Mouse (Mus musculus): Measurements from ENCODE around the gene Fmo2.

Gene Fmo2

DNA sequence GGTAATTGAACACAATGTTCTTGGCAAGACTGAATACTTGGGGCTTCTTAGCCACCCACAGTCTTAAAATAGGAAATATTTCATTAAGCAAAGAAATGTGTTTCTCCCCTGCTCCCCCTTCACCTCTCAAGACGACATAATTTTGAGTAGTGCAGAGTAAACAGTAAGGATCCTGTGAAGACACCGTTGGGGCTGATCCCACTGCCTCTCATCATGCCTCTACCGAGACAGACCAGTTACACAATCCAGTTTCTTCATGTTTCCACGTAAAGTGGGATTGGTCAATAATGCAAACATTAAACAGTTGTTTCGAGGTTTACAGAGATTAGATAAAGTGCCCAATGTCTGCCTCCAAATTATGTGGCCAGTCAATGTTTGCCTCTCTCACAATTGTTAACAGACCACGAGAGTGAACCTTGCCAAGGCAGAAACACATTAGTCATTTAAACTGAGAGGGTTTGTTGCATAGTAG is 6.5 kb downstream of the Fmo2 start:
- no peak for DNase-seq (ENCODE audit: low spot score)

DNA sequence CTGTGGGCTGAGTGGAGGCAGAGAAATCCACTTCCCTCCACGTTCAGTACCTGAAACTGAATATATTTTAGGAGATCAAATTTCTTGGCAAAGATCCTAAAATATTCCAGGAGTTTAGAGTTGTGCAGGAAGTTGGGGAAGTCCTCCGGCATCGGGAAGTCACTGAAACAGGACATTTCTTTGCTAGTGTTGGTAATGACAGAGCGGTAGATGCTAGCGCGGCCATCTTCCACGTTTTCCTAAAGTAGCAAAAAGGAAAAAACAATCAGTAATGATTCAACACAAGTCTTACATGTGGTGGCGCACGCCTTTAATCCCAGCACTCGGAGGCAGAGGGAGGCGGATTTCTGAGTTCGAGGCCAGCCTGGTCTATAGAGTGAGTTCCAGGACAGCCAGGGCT is 9.9 kb downstream of the Fmo2 start:
- no peak for DNase-seq (ENCODE audit: low spot score)

DNA sequence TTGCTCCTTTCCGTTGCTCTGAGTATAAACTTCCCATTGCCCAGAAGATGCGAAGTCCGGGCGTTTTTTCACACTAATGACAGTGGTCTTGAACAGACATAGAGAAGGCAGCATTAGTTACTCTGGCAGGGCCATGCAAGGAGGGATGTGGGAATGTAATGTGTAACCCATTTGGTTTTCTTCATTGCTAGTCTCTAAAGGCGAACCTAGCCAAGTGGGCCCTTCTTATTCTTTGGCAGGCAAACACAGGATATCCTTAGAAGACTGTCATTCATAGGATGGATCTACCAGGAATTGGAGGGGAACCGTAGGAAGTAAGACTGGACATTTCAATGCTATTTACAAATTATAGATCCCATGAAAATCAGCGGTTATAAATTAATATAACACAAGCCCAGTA is 10.9 kb downstream of the Fmo2 start:
- no peak for DNase-seq (ENCODE audit: low spot score)

DNA sequence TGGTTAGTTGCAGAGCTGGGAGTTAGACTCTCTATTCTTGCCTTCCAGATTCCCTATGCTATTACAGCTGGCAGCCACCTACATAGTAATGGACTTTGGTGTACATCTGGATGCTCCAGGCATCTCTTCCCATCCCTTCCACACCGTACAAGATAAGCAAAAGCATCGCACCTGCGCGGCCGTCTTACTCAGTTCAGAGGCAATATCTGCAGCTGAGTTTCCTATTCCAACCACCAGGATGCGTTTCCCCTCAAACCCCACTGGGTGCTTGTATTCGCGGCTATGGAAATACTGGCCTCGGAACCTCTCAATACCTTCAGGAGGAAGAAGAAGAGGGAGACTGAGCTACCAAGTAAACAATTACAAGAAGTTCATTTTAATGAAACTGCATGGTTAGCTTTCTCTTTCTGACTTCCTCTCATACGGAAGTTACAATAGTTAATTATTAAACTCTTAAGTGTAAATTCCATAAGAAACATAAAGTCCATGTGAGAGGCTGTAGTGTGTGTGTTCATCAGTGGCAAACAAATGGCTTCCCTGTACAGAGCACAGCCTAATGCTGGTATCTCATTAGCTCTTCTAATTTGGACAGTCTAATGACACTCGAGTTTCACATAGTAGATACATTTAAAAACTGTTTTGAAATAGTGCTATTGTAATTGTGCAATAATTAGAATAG is 12.2 kb downstream of the Fmo2 start:
- no peak for DNase-seq (ENCODE audit: low spot score)

DNA sequence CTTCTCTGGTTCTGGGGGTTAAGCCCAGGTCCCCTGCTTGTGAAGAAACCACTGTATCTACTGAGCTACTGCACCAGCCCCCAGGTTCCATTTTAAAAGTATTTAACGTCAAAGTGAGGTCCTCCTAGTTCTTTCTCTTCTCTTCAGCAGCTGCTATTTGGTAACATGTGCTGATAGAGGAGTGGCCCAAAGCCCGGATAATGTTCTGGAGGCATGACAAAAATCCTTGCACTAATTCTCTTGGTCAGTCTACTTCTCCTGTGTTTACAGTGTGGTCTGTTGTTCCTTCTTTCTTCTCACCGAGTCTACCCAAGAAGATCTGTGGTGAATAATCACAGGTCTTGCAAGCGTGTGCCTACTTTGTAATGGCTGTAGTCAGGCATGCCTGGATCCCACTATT is 15.8 kb downstream of the Fmo2 start:
- no peak for DNase-seq (ENCODE audit: low spot score)

DNA sequence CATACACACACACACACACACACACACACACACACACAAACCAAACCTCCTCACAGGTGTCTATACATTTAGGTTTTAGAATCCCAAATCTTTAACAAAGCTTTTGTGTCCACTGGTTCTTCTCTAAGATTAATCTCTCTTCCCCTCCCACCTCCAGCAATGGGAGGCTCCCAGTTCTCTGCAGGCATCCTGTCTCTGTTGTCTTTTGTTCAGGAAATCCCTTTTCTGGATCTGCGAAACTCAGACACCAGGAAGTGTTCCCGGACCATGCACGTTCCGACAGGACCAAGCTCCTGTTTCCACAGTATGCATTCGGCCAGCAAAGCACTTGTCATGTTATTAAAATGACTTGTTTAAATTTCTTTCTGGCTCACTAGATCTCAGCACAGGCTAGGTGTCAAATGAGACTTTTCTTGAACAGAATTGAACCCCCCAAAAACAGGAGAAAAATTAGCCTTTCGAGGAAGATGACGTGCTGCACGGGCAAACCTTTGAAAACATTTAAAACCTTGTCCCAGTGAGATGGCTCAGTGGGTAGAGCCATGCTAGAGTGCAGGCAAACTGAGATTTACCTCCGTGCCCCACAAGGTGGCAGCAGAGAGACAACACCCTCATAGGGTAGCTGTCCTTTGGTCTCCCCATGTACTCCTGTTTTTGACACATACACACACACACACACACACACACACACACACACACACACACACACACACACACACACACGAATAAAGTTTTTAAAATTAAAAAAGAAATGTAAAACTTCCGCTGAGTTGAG is 18.7 kb downstream of the Fmo2 start:
- peak; percentile 48 for DNase-seq (ENCODE audit: low spot score)

DNA sequence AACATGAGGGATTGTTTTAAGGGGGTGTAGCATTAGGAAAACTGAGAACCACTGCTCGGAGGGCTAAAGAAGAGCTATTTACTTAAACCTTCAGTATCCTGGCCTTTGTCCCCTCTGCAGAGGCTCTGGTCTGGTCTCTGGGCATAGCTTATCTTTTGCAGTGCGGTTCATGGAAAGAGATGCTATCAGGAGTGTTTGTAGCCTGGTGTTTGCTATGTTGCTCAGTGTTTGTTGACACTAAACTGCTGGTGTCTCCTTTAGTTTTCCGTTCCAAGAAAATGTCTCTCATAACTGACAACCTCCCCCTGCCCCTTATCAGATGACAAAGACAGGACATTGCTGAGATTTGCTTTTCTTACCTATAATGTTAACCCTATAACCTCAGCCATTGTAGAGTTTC is 23.4 kb downstream of the Fmo2 start:
- DNase-seq (ENCODE audit: low spot score): no peak

DNA sequence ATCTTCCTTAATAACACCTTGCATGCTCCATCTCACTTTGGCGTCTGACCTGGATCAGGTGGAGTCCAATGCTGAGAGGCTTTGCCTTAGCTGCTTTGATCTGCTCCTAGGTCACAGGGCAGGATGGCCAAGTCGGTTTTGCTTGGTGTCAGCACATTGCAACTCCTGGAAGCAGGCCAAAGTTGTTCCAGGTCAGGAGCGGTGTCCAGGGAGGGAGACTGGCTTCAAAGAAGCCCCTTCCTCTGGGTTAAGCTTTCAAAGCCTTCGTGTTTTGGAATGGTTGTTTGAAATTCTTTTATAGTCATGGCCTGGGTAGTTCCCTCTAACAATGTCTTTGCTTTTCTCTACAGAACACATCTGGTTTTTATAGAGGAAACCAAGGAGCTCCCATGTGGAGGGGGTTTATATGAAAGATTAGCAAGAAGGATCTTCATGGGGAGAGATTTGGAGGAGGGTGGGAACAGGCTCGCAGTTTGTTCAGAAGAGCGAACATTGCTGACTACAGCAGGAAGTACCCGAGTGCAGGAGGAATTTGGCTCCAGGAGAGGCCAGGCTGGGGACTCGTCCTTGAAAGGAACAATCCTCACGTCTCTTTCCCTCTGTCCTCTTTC is 26.7 kb downstream of the Fmo2 start:
- no peak for DNase-seq (ENCODE audit: low spot score)

DNA sequence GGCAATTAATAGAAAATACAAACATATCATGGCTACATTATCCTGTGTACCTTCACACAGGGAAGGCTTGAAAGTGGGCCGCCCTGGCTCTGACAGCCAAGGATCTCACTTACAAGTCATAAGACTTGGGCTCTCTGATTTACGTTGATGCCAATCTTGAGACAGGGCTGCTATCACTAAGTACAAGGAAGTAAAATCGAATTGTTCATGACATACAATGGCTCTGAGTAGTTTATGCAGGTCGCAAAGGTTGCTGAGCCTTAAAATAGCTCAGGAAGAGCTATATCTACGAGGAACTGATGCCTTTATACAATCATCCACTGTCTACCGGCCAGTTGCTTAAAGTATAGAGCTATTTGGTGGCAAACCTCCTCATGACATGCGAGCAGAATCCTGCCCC is 27.5 kb downstream of the Fmo2 start:
- DNase-seq (ENCODE audit: low spot score): no peak

DNA sequence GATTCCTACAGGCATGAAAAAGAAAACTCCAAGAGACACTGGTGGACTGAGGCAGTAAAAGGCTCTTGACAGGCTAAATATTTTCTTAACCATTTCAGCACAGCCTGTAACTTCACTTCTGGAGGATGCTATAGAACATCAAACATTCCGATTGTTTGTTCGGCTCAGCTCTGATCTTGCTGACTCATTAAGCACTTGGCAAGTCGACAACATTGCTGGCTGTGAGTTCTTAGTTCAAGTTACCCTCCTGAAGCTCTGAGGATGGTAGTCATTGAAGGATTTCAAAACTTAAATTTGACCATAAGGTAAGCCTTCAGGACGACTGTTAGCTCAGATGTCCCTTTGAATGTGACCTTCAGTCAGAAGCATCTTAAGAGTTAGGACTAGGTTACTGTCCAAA is 31.1 kb downstream of the Fmo2 start:
- no peak for DNase-seq (ENCODE audit: low spot score)

DNA sequence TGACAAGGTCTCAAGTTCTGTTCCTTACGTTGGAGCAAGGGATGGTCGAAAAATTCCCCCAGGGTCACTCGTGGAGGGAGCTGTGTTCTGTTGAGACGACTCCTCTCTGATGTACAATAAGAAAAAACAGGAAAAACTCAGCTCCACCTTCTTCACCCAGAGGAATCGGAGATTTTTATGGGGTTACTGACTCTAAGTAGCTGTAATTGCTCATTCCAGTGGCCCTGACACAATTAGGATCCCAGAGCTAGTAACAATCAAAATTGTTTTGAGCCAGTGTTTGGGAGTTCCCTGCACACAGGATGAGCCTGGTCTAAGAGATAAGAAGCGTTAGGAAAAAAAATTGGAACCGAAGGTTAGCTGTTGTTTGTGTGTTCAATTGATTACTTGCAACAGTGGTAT is 32.2 kb downstream of the Fmo2 start, which contains the start of gene Fmo1:
Gene Fmo1, minus strand, starts transcription at position 331 of the 402 bp plus-strand sequence.
- DNase-seq (ENCODE audit: low spot score): no peak

DNA sequence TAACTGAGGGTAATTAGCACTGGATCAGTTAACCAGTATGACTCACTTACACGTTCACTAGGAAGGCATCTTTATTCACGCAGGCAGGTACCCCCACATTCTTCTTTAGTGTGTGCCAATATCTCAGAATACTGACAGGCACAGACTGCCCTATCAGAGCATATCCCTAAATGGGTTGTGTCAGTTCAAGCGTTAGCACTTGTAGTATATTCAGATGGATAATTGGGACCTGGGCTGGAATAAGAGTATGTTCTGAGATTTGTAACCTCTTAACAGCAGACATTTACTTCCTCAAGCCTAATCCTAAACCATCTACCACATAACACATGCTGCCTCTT is 33.1 kb downstream of the Fmo2 start:
- DNase-seq (ENCODE audit: low spot score): no peak

DNA sequence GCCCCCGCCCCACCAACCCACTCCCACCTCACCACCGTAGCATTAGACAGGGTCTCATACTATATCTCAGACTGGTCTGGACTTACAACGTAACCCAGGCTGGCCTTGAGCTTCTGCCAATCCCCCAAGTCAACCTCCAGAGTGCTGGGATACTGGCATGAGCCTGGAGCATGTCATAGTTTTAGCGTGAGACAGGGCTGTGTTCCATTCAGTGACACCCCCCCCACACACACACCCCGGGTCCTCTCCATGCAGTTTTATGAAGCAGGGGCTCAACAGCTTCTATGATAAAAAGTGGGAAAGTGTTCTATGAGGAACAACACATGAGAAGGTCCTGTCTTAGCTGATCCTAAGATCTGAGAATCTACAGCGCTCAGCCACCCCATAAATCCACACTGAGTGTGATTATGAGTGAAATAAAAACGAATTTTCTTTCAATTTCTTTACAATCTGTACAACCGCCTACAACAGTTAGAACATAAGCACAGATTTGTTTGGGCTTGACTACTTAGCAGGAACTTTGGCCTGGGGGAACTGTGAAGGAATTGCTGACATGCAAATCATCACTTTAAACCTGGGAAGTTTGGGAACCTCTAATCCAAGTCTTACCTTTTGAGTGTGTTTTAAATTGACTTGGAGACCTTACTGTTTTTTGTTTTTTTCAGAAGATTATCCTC is 33.6 kb downstream of the Fmo2 start:
- DNase-seq (ENCODE audit: low spot score): no peak

DNA sequence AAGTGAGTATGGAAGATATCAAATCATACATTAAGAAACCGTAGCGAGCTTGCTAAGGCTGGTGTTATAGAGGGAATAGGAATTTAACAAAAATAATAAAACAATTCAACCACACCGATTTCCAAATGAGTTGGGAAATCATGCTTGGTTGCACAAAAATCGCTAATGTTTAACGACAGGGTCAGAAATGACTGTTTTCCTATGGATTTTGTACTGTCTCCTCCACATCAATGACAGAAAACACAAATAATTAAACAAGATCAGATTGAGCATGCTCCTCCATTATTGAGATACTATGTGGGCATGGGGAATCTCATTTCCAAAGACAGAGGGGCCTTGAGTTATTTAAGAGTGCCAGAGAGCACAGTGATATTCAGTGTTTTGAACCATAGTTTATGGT is 34.2 kb downstream of the Fmo2 start:
- no peak for DNase-seq (ENCODE audit: low spot score)

DNA sequence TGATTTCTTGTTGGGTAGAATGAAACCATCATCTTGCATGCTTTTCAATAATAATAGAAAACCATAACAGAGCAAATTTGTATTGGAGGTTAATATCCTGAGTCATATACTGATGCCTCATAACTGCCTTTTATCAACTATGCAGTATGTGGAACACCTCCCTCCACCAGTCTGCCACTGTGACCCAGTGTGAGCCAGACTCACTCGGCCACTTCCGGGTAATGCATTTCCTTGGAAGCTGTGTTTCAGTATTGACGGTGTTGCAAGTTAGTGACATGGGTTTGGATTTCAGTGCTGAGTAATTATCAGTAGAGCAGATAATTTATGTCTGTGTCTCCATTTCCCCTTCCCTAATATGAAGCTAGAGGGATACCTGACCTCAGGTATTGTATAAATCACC is 34.9 kb downstream of the Fmo2 start:
- DNase-seq (ENCODE audit: low spot score): no peak

DNA sequence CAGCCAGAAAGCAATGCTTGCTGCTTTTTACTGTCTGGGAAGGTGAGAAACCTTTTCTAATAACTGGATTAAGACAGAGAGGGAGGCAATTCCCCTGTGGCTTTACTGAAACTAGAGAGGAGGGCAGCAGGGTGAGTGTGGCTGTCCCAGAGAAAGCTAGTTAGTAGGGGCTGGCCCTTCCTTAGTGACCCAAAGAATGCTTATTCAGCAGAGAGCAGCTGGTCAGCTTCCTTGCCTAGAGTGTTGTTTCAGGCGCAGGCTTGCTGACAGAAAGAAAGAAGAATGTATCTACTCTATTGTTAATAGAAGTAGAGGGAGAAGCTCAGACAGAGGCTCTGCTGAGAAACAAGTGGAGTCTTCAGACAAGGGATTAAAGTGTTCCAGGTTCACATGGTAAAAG is 36.2 kb downstream of the Fmo2 start:
- no peak for DNase-seq (ENCODE audit: low spot score)

DNA sequence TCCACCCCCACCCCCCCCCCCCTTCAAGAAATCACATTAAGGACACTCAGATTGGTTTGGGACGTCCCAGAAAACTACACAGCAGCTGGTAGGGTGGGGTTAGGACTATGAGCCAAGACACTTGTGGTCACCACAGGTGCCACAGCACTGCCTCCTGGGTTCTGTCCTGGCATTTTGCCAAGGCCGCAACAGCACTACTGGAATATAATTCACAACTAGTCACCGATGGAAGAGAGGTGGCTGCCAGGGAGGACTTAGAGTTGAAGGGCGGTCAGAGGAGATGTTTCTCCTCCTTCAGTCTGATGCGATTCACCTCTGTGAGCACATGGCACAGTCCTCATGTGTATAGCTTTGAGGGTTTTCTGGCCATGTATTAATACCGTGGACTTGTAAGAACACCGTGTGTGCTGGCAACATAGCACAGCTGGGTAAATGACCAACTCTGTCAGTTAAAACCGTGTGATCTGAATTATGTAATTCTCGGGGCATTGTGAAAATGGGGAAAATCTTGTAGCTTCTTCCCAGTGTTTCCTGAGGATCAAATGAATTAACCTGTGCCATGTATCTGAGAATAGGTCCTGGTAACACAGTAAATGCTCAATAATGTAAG is 38.4 kb downstream of the Fmo2 start:
- no peak for DNase-seq (ENCODE audit: low spot score)

DNA sequence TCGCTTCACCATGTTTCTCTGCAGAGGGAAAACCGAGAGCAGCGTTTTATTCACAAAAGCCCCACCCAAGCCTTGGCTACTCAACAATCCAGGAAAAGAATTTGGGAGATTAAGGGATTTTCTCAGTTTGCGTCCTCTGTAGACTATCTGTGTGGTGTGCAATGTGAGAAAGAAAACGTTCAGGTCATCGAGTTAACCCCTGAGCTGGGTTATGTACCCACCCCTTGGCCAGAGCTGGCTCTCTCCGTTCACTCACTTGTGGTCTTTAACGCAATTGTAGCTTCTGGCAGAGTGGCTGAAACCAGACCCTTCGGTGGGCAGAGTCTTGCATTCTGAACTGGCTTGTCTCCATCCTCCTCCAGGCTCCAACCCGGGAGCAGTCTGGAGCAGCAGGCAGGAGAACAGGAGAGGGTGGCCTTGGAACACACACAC is 39.0 kb downstream of the Fmo2 start:
- no peak for DNase-seq (ENCODE audit: low spot score)

DNA sequence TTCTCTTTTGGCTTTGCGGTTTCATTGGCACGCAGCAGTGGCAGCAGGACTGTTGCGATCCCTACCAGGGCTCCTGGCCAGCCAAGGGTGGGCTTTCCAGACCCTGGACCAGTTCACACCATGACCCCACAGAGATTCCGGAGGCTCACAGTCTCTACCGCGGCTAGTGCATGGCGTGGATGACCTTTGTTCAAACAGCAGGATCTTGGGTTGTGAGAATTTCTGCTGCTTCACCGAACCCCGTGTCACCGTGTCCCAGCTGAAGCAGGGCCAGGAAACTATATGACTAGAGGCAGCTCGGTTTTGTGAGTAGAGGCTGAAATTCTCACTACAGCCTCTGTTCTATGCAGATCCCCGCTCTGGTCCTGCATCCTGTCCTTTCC is 39.8 kb downstream of the Fmo2 start:
- no peak for DNase-seq (ENCODE audit: low spot score)

DNA sequence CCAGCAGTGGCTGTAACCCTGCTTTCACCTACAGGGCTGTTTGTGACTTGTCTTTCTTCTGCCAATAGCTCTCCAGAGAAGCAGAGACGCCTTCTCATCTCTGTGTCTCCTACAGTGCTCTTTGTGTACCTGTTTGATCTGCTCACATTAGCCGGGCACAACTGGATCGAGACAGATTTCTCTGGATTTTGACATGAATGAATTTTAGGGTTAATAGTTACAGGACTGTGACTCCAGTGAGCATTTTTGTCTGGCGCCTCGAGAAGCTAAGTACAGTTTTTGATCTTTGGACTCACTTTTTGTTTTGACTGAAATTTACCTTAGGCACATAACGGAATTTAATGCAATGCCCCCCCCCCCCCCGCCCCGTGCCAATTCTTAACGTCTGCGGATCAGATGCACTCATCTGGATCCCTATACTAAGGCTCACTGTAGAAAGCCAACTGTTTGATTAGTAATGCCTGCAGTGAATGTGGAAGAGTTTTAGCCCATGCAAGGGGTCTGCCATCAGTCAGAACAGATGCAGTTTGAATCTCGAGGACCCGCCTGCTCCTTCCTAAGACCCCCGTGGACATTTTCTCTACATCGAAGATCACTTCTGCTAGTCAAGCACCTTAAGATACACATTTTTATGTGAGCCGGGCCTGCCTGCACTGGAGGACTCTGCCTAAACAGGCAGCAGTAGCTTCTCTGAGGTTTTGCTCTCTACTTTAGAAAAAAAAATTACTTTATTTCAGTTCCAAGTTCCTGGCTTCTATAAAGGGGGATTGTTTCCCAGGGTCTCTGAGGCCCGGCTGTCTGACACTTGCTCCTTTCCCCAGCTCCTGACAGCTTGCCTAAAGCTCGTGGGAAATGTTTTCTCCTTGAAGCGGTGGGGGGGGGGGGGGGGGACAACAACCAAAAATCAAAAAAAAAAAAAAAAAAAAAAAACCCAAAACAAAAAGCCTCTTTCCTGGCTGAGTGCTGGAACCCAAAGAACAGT is 40.5 kb downstream of the Fmo2 start:
- no peak for DNase-seq (ENCODE audit: low spot score)

DNA sequence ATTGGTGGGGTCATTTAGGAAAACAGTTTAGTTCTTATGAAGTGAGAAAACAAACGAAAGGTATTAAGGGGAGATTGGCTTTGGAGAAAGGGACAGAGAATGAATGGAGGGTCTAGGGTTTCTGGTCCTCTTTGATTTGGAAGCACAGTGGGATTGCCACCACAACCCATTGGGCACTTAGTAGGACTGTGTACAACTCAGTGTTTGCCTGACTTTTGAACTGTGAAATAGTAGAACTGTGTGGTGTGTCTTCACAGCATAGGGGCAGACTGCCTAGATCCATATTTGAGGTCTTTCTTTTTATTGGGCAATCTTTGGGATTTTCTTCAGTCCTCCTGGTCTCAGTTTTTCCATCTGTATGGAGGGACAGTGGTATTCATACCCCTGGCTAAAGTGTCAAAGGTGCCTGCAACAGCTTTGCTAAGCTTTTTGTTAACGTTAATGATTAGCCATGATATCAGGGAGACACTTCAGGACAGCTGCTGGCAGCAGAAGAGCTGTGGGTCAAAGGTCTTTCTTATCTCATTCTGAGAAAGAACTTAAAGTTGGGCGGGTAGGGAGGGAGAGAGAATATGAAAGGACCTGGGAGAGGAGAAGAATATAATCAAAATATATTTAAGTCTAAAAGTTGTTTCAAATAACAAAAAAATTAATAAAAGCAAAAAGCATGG is 44.6 kb downstream of the Fmo2 start:
- no peak for DNase-seq (ENCODE audit: low spot score)

Measured in layer of hippocampus, adult 11-12 months (tissue).